In the genomic region with DNA sequence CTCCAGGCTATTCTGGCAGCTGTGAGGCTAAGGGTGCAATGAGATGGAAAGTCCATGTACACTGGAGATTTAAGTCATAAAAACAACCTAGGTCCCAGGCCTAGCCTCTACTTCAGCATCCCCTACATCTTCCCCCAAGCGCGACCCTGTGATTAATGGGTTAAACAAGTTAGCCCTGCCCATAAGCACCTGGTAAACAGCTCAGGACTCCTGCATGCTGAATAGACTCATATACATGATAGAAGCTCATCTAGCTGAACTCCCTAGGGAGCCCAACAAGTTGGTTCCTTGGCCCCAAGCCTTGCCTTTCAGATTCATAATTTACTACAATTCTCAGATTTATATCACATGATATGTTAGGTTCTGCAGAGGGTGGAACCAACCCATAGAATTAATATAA, we compare ENCODE assay signal across 17 mouse cellular contexts.
"Had no signal": no experiment of that assay in that cellular context is flagged by ENCODE, and none has a peak within 500 bp of the region (broad histone marks: within the 10 kb centered on the region; RNA-seq: fewer than 3 reads in every experiment).

No protein-coding gene starts in this region.

- H3K9me3 ChIP-seq: liver, embryonic 13.5 days; midbrain, embryonic 12.5 days; midbrain, embryonic 15.5 days; neural tube, embryonic 12.5 days; neural tube, embryonic 15.5 days had no signal

- H3K27ac ChIP-seq: left cerebral cortex, adult 2 months; liver, embryonic 13.5 days; macrophage; midbrain, embryonic 12.5 days; midbrain, embryonic 15.5 days; neural tube, embryonic 12.5 days; neural tube, embryonic 15.5 days had no signal

- H3K9ac ChIP-seq: liver, embryonic 13.5 days; midbrain, embryonic 12.5 days; midbrain, embryonic 15.5 days; neural tube, embryonic 12.5 days; neural tube, embryonic 15.5 days had no signal

- H3K4me2 ChIP-seq: liver, embryonic 13.5 days; midbrain, embryonic 12.5 days; midbrain, embryonic 15.5 days; neural tube, embryonic 12.5 days; neural tube, embryonic 15.5 days had no signal

- DNase-seq: kidney, postnatal 14 days; layer of hippocampus, postnatal 36 days; liver, embryonic 13.5 days; lung, adult 2 months; right cerebral cortex, adult 18-20 months; right cerebral cortex, postnatal 25 days; spleen, adult 18-20 months; thymus, adult 2 months; thymus, postnatal 14 days; thymus, postnatal 4 days had no signal

- H3K36me3 ChIP-seq: liver, embryonic 13.5 days; midbrain, embryonic 12.5 days; midbrain, embryonic 15.5 days; neural tube, embryonic 12.5 days; neural tube, embryonic 15.5 days had no signal

- H3K4me3 ChIP-seq: left cerebral cortex, adult 2 months; liver, embryonic 13.5 days; midbrain, embryonic 12.5 days; midbrain, embryonic 15.5 days; neural tube, embryonic 12.5 days; neural tube, embryonic 15.5 days had no signal

- H3K4me1 ChIP-seq: liver, embryonic 13.5 days; midbrain, embryonic 12.5 days; midbrain, embryonic 15.5 days; neural tube, embryonic 12.5 days; neural tube, embryonic 15.5 days had no signal

- H3K27me3 ChIP-seq: liver, embryonic 13.5 days; midbrain, embryonic 12.5 days; midbrain, embryonic 15.5 days; neural tube, embryonic 12.5 days; neural tube, embryonic 15.5 days had no signal

- ATAC-seq: intestine, postnatal 0 days; midbrain, embryonic 15.5 days had no signal
